Mouse (Mus musculus): ENCODE results near the gene Pfkfb3. TPM values are rescaled to one million over a fixed set of nuclear protein-coding genes. Genes with fewer than 3 reads are reported as not detected.

Pfkfb3 gene
- total RNA-seq, 2 experiments from 2014 or later, result 1.1 to 8.0 TPM

GRCm38 (mm10) chr2:11512127-11512526 lies 41.8 kb downstream of the Pfkfb3 start:
- no peak for ATAC-seq (replicated peaks; ENCODE audit: low FRiP score, poor library complexity, severe bottlenecking)

GRCm38 (mm10) chr2:11503736-11504135 lies 50.1 kb downstream of the Pfkfb3 start:
- ATAC-seq (replicated peaks; ENCODE audit: low FRiP score, poor library complexity, severe bottlenecking), result no peak

DNA sequence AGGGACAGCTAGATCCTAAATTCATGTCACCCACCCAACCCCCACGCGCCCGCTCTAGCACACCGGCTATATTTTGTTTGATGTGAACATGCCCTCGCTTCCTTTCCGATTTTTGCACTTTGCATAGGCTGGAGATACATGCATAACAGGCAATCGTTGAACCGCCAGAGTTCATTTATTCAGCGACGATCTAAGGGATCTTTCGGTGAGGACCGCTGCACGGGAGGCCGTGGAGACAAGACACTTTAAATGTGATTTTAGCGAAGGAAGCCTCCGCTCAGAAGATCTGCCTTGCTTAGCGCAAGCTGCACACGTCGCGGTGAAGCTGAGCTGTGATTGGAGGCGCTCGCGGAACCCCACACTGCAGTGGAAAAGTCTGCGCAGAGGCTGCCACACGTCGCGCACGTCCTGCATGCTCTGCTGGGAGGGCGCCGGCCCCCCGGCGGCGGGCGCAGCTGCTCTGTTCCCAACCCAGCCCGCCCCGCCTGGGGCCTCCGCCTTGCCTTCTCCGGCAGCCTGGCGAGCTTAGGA lies 50.9 kb downstream of the Pfkfb3 start:
- ATAC-seq (replicated peaks; ENCODE audit: low FRiP score, poor library complexity, severe bottlenecking), result no peak

DNA sequence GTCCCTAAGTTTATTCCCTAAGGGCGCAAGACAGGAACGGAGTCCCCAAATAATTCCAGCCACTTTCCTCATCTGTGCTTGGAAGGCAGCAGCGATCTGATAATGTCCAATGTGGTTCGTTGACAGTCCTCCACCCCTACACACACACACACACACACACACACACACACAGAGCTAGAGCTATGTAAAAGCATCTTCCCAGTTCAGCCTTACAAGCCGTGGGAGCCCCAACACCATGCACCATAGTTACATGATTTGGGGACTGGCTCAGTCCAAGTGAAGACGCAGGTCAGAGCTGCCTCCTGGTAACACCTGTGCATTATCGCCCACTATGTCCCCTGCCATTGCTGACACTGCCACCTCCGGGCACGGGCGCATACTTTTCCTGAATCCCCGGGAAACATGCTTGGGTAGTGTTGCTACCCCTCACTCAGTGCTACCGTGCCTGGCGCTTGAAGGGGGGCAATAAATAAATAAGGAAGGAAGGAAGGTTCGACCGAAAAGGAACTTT lies 51.6 kb downstream of the Pfkfb3 start:
- ATAC-seq (replicated peaks; ENCODE audit: low FRiP score, poor library complexity, severe bottlenecking), result no peak

DNA sequence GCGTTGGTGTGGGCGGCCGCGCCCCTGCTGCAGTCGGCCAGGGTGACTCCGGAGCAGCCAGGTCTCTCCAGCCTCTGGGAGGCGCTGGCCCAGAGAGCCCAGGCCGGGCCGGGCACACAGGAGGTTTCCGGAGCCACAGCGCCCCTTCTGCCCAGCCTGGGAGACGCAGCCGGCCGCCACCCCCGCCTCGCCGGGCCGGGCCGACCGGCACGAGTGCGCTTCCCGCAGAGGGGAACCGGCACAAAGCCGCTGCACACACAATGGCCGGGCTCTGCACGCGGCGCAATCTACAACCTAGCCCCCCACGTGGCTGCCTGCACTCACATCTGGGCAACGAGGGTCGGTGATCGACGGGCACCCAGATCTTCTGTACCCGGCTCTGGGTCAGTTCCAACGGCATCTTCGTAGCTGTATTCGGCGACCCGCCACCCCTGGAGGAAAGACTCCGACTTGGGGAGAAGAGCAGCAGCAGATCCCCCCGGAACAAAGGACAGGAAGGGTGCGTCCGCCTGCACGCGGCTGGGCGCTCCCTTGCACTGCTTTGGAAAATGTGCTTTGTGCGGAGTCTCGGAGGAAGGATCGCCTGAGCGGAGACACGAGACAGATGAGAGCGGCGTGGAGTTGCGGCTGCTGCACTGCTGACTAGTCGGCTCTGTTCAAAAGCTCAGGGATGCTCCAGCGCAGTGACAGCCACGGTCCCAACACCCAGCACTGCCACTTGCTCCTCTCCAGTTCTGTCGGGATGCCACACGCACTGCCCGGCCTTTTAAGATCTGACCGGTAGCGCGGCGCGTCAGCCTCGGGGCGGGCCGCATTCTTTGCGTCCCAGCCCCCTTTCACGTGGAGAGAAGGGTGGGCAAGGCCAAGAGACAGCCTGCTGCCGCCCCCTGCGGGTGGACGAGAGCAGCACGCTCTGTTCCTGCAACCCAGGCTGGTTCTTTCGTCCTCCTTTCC lies 52.3 kb downstream of the Pfkfb3 start:
- 0 out of 2 replicates have a peak, but pooled peaks have one; percentile 30 for ATAC-seq (replicated peaks; ENCODE audit: low FRiP score, poor library complexity, severe bottlenecking)

DNA sequence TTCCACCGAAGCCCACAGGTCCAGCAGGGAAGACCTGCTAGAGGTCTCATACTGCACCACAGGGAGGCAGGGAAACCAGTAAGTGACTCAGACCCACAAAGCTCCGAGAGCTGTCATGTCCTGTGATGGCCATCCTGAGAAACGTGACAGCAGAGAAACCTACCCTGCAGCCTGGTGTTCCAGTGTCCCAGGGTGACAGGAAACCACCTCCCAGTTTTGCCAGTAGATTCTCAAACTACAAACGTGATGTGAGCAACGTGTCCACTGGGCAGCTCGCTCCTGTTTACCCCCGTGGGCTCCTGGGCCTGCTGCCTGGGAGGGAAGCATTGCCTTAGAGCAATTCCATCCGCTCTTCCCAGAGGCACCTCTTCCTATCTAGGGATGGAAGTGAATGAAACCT lies 53.2 kb downstream of the Pfkfb3 start:
- no peak for ATAC-seq (replicated peaks; ENCODE audit: low FRiP score, poor library complexity, severe bottlenecking)

DNA sequence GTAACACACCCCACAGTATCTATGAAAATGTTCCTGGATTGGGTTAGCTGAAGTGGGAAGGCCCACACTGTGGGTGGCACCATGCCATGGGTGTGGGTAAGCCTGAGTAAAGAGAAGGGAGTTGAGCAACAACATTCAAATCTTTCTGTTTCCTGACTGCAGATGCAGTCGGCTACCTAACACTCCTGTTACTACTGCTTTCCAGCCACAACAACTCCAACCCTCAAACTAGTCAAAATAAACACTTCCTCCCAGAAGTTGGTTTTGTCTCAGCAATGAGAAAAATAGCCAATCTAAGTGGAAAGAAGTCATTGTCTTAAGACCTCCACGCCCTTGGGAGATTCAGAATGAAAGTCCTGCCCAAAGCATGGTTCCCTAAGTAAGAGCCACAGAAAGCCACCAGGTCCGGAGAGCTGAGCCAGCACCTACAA lies 57.3 kb downstream of the Pfkfb3 start:
- ATAC-seq (replicated peaks; ENCODE audit: low FRiP score, poor library complexity, severe bottlenecking), result no peak

DNA sequence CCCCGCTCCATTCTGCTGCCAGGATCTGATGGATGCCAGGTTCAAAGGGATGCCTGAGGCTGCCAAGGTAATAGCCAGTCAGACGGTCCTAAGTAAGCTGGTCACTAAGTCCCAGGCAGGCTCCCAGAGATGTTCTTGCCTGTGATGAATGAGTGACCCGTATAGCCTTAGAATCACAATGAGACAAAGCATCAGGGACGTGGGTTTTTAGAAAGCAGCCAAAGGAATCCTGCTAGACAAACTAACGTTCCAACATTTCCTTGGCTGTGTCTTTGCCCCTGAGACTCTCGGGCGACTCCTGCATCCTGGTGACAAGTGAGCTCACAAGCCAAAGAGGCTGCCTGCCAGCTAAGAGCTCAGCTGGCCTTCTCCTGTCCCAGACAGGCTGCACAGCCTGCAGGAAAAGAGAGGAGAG lies 59.0 kb downstream of the Pfkfb3 start:
- ATAC-seq (replicated peaks; ENCODE audit: low FRiP score, poor library complexity, severe bottlenecking), result no peak

- no peak for ATAC-seq (replicated peaks; ENCODE audit: low FRiP score, poor library complexity, severe bottlenecking)
Measured at GRCm38 (mm10) chr2:11492855-11493254, 61.0 kb downstream of the Pfkfb3 start.

- no peak for ATAC-seq (replicated peaks; ENCODE audit: low FRiP score, poor library complexity, severe bottlenecking)
Measured at GRCm38 (mm10) chr2:11491471-11491870, 62.4 kb downstream of the Pfkfb3 start.

GRCm38 (mm10) chr2:11490554-11490953 lies 63.3 kb downstream of the Pfkfb3 start:
- no peak for ATAC-seq (replicated peaks; ENCODE audit: low FRiP score, poor library complexity, severe bottlenecking)

DNA sequence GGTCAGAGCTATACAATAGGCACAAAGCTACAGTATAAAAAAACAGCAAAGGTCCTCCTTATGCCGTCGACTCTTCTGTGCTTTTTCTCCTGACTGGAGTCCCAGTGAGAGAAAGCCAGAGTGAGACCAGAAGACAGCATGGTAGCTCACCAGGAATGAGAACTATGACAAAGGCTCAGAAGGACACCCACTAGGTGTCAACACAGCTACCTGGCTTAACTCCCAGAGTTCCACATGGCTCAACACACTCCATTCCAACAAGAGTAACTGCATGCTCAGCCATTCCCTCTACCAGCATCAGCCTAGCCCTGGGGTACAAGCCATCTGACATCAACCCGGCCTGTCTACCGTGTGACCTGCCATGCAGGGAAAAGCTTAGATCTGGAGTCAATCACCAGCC lies 70.7 kb downstream of the Pfkfb3 start:
- no peak for ATAC-seq (replicated peaks; ENCODE audit: low FRiP score, poor library complexity, severe bottlenecking)

GRCm38 (mm10) chr2:11482364-11482763 lies 71.5 kb downstream of the Pfkfb3 start:
- no peak for ATAC-seq (replicated peaks; ENCODE audit: low FRiP score, poor library complexity, severe bottlenecking)

DNA sequence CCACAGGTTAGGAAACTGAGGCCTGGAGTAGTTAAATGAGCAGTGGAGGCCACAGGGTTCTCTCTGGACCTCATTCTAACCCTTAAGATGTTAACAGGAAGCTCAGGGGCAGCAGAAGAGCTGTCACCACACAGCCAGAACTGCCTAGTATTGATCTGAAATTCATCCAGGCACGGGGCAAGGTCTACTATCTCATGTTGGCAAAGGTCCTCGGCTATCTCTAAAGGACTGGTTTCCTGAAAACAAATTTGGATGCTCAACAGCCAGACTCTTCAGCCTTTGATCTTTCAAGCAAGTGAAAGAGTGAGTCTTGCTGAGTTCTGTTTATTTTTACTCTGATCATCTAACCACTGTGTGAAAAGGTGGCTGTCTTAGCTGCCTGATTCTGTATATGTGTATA lies 74.9 kb downstream of the Pfkfb3 start:
- no peak for ATAC-seq (replicated peaks; ENCODE audit: low FRiP score, poor library complexity, severe bottlenecking)

DNA sequence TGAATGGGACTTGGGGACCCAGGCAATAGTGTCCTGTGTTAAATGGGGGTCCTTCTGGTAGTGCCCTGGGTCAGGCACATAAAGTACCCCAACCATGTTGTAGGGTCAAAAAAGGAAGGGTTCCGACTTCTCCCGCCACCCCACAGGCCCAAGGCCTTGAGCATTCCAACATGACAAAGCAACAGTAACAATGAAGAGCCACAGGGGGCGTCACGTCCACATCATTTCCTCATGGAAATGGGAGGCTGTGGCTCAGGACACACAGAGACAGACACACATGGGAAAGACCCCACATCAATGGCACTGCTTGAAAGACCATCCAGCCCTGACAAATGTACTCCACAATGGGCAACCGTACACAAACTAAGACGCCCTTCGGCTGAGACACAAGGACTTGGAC lies 78.6 kb downstream of the Pfkfb3 start:
- ATAC-seq (replicated peaks; ENCODE audit: low FRiP score, poor library complexity, severe bottlenecking), result no peak

- no peak for ATAC-seq (replicated peaks; ENCODE audit: low FRiP score, poor library complexity, severe bottlenecking)
Measured at GRCm38 (mm10) chr2:11464661-11465099, 89.2 kb downstream of the Pfkfb3 start.

GRCm38 (mm10) chr2:11460976-11461375 lies 92.9 kb downstream of the Pfkfb3 start:
- no peak for ATAC-seq (replicated peaks; ENCODE audit: low FRiP score, poor library complexity, severe bottlenecking)

DNA sequence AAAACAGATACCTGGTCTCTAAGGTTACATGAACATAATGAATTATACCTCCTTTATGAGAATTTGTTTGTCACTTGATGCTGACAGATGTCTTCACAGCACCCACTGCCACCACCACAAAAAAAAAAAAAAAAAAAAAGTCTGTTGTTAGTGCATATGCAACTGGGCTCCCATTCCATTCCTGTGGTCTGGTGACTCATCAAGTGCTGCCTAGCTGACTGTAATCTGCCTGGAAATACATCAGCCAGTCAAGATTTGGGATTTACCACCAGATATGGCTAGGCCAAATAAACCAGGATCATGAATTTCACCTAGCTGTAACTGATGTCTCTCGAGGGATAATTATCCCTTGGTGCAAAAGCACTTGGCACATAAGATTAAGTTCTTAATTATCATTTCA lies 95.4 kb downstream of the Pfkfb3 start:
- no peak for ATAC-seq (replicated peaks; ENCODE audit: low FRiP score, poor library complexity, severe bottlenecking)

GRCm38 (mm10) chr2:11457904-11458303 lies 96.0 kb downstream of the Pfkfb3 start:
- no peak for ATAC-seq (replicated peaks; ENCODE audit: low FRiP score, poor library complexity, severe bottlenecking)

- ATAC-seq (replicated peaks; ENCODE audit: low FRiP score, poor library complexity, severe bottlenecking), result no peak
Measured at GRCm38 (mm10) chr2:11448711-11449110, 105.2 kb downstream of the Pfkfb3 start.

DNA sequence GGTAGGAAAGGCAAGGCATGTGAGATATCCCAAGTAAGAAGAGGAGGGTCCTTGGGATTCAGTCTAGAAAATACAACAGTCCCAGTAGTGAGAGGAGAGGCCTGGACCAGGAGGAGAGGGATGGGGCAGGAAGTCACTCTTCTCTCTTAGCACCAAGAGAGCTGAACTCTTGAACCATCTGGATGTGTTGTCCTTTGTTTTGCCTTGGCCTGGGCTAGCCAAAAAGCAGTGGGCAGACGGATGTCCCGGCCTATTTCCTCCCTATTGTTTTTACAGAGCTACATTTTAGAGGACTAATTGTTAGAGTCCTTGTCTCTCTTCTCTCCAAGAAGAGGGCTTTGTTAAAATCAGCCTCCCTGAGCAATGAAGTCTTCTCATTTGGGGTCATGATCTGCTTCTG lies 106.0 kb downstream of the Pfkfb3 start:
- ATAC-seq (replicated peaks; ENCODE audit: low FRiP score, poor library complexity, severe bottlenecking), result no peak

Measured in erythroid progenitor cell, adult 5-6 weeks (primary cell).